Mouse (Mus musculus) gastrocnemius, postnatal 36 days (tissue): ENCODE results near the gene Abhd5. TPM values are rescaled to one million over a fixed set of nuclear protein-coding genes. Genes with fewer than 3 reads are reported as not detected.
A peak's percentile ranks its signal among the peaks of the same experiment; 100 is the strongest.
"Not testable (repeated sequence)": the region's sequence is repeated elsewhere in the genome, so short reads cannot be mapped to it uniquely, and the experiment has no call there.

Source experiments
- DNase-seq, 2 experiments: peaks; one replicate each; pipeline ENCODE4 v3.0.0; 2022
- intact Hi-C: fragments of 180-260 bp; cut with DNase I; formaldehyde crosslinking; loops from one replicate; pipeline ENCODE4 v1.15.1; 2025
- long read RNA-seq, 2 experiments: library from polyadenylated mRNA; stranded (forward); transcript quantifications; one replicate each; pipeline ENCODE4 v2.0.0; 2021
- total RNA-seq, 2 experiments: library from RNA; stranded (reverse); gene quantifications; 2 replicates each; pipeline ENCODE4 v1.2.3; 2021

Gene Abhd5
- total RNA-seq, result 10 to 100 TPM; 36.7 to 37.2 TPM
- long read RNA-seq, experiment 1, transcript Abhd5-204 (7 exons, 3,157 nt), result major isoform, 20 of 28 reads
- long read RNA-seq, experiment 1, partial matches to known transcripts, result 2 of 28 reads
- long read RNA-seq, experiment 1, other reads (novel, unspliced or antisense), result 5 of 28 reads
- long read RNA-seq, experiment 2, transcript Abhd5-204 (7 exons, 3,157 nt), result major isoform, 32 of 51 reads
- long read RNA-seq, experiment 2, partial matches to known transcripts, result 1 of 51 reads
- long read RNA-seq, experiment 2, other reads (novel, unspliced or antisense), result 17 of 51 reads

- peak; percentile 94 to 96 for DNase-seq
- intact Hi-C loops, result no loop called here
Observed at GRCm38 (mm10) chr9:122351303-122352024, at the start of gene Abhd5. Gene Abhd5 (plus strand): TSS chr9:122351608.

GRCm38 (mm10) chr9:122305302-122305701 lies 46.1 kb upstream of the Abhd5 start:
- DNase-seq, result no peak
- intact Hi-C loops, result no loop called here

- intact Hi-C loops, result no loop called here
- no peak for DNase-seq
Observed at GRCm38 (mm10) chr9:122309013-122309980, 42.1 kb upstream of the Abhd5 start.

GRCm38 (mm10) chr9:122310613-122311049 lies 40.8 kb upstream of the Abhd5 start:
- intact Hi-C loops, result loop anchor here (1.0 to 10.0 kb wide), 2 partner anchors 61 to 296 kb away; no protein-coding TSS in a partner anchor
- DNase-seq, result peak; percentile 79 to 83

GRCm38 (mm10) chr9:122311051-122311760 lies 40.2 kb upstream of the Abhd5 start:
- DNase-seq, result no peak
- intact Hi-C loops, result loop anchor here (10.0 kb wide), 1 partner anchor 296 kb away; no protein-coding TSS in a partner anchor

- no peak for DNase-seq
- intact Hi-C loops, result loop anchor here (10.0 kb wide), 1 partner anchor 298 kb away; no protein-coding TSS in a partner anchor
Observed at GRCm38 (mm10) chr9:122312296-122312990, 39.0 kb upstream of the Abhd5 start.

GRCm38 (mm10) chr9:122313128-122313527 lies 38.3 kb upstream of the Abhd5 start:
- intact Hi-C loops, result loop anchor here (10.0 kb wide), 1 partner anchor 298 kb away; no protein-coding TSS in a partner anchor
- DNase-seq, result not testable (repeated sequence)

GRCm38 (mm10) chr9:122314386-122314785 lies 37.0 kb upstream of the Abhd5 start:
- intact Hi-C loops, result loop anchor here (10.0 kb wide), 1 partner anchor 300 kb away; no protein-coding TSS in a partner anchor
- no peak for DNase-seq

GRCm38 (mm10) chr9:122314942-122315341 lies 36.5 kb upstream of the Abhd5 start:
- no peak for DNase-seq
- intact Hi-C loops, result loop anchor here (10.0 kb wide), 1 partner anchor 300 kb away; no protein-coding TSS in a partner anchor

GRCm38 (mm10) chr9:122315501-122315900 lies 35.9 kb upstream of the Abhd5 start:
- no peak for DNase-seq
- intact Hi-C loops, result loop anchor here (10.0 kb wide), 1 partner anchor 301 kb away; no protein-coding TSS in a partner anchor

- intact Hi-C loops, result loop anchor here (10.0 kb wide), 1 partner anchor 302 kb away; no protein-coding TSS in a partner anchor
- DNase-seq, result no peak
Observed at GRCm38 (mm10) chr9:122316562-122316961, 34.8 kb upstream of the Abhd5 start.

GRCm38 (mm10) chr9:122320626-122321025 lies 30.8 kb upstream of the Abhd5 start:
- DNase-seq, result no peak
- intact Hi-C loops, result no loop called here

GRCm38 (mm10) chr9:122322356-122322755 lies 29.1 kb upstream of the Abhd5 start:
- intact Hi-C loops, result no loop called here
- no peak for DNase-seq

- no peak for DNase-seq
- intact Hi-C loops, result no loop called here
Observed at GRCm38 (mm10) chr9:122325996-122326395, 25.4 kb upstream of the Abhd5 start.

GRCm38 (mm10) chr9:122328199-122328598 lies 23.2 kb upstream of the Abhd5 start:
- intact Hi-C loops, result no loop called here
- no peak for DNase-seq

- DNase-seq, result no peak
- intact Hi-C loops, result no loop called here
Observed at GRCm38 (mm10) chr9:122336677-122337076, 14.7 kb upstream of the Abhd5 start.

GRCm38 (mm10) chr9:122337510-122337931 lies 13.9 kb upstream of the Abhd5 start:
- DNase-seq, result peak in 1 of 2 experiments; percentile 18
- intact Hi-C loops, result no loop called here

GRCm38 (mm10) chr9:122339972-122340371 lies 11.4 kb upstream of the Abhd5 start:
- intact Hi-C loops, result no loop called here
- no peak for DNase-seq

- DNase-seq, result no peak
- intact Hi-C loops, result no loop called here
Observed at GRCm38 (mm10) chr9:122343399-122343798, 8.0 kb upstream of the Abhd5 start.
